Mouse (Mus musculus) hematopoietic stem cell, adult 5-6 weeks (primary cell): ENCODE measurements around the gene Gm42791. TPM values are rescaled to one million over a fixed set of nuclear protein-coding genes. Genes with fewer than 3 reads are reported as not detected.
A peak's percentile ranks its signal among the peaks of the same experiment; 100 is the strongest.

Source experiments
- ATAC-seq, 2 experiments: fragments of 125-278 bp in 1 of 2; replicated peaks in 1 of 2; 2 replicates each; pipeline ENCODE4 v1.8.0; 2016 to 2017; ENCODE audit warnings: inconsistent platforms in 2 of 2, mild to moderate bottlenecking in 2 of 2, moderate number of reproducible peaks in 2 of 2, low read depth in 1 of 2, moderate TSS enrichment in 1 of 2; ENCODE audit not compliant: low FRiP score in 2 of 2, poor library complexity in 2 of 2, severe bottlenecking in 2 of 2, insufficient read depth in 1 of 2, low TSS enrichment in 1 of 2
- total RNA-seq: library from RNA; stranded (forward); fragments of 172-1452, 232-1000 nt; gene quantifications from 2 replicates; pipeline ENCODE4 v1.2.3, GENCODE M21; 2017

Gene Gm42791
- total RNA-seq, 1 experiment from 2014 or later, result 0.30 TPM

DNA sequence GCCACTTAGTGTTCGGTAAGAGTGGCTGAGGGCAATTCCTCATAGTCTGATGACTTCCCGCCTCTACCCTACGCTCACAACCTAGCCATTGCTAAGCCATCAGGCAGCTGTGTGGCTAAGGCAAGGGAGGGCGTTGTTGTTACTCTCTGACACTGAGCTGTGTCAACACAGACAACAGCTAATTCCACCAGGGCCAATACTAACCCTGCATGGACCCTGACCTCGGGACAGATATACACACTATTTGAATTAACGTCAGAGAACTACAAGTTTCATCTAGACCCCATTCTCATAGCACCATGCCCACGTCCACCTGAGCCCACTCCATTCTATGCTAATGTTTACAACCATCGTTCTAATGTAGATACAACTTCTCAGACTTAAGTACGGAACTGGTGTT is 70.9 kb downstream of the Gm42791 start:
- no peak for ATAC-seq

GRCm38 (mm10) chr5:148923408-148923807 is 71.5 kb downstream of the Gm42791 start:
- ATAC-seq, result no peak

GRCm38 (mm10) chr5:148922773-148923172 is 72.2 kb downstream of the Gm42791 start:
- no peak for ATAC-seq

DNA sequence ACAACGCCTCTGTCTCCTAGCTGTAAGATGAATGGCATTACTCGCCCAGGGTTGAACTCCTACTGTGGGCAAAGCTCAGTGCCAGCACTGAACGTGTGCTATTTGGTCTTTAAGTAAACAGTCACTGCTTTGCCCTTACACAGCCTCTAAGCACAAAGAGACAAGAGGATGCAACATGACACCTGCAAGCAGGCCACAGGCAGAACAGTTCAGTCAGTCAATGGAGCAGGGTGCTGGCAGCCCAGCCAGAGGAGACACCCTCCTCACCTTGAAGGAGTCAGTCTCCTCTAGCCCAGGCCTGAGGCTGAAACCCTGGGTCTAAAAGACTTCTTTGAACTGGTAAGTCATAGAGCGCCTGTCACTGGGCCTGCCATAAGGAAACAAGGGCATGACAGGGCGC is 76.9 kb downstream of the Gm42791 start:
- no peak for ATAC-seq

DNA sequence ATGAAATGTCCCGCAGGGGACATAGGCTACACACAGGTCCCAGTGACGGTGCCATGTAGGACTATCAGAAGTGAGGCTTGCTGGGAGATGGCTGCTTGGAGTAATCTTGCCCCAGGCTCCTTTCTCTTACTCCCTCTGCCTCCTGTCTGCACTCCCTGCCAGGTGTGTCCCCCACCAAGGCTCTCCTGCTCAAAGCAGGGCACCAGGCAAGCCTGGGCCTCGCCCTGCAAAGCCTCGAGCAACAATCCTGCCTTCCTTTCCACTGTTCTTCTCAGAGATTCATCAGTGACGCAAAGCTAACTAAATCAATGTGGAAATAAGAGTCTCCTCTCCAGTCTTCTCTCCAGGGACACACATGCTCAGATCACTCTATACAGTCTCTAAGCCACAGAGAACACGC is 78.2 kb downstream of the Gm42791 start:
- no peak for ATAC-seq

GRCm38 (mm10) chr5:148912262-148912661 is 82.7 kb downstream of the Gm42791 start:
- ATAC-seq, result peak; percentile 44 to 59

DNA sequence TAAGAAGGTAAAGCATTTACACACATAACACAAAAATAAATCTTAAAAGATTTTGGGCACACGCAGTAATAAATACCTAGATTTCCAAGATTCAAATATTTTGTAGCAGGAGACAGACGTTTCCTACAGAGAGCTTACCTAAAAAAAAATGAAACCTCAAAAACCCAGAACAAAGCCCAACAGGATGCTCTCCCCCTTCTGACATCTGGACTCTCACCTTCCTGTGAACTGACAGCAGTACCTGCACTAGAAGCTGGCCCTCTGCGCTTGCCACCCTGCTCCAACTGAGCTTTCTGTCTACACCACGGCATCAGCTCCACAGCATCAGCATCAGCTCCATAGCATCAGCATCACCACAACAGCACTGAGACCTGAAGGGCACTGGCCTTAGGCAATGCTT is 84.9 kb downstream of the Gm42791 start:
- ATAC-seq, result peak; percentile 20 to 23; a peak in 2 of 4 replicates

- no peak for ATAC-seq
These were observed 85.5 kb downstream of the Gm42791 start for GRCm38 (mm10) chr5:148909402-148909801.

DNA sequence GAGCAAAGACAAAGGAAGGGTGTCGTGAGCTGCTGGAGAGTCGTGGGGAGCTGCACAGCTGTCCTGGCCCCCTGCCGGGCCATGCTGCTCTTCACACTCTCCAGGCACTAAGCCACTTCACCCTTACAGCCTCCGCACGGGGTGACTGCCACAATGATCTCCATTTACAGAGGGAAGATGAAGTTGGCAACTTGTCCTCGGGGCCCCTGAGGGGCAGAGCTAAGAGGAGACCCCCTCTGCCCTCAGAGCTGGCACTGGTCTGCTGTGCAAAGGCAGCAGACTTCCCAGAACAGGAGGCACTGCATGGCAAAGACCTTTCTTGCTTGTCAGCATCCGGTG is 85.9 kb downstream of the Gm42791 start:
- ATAC-seq, result no peak

DNA sequence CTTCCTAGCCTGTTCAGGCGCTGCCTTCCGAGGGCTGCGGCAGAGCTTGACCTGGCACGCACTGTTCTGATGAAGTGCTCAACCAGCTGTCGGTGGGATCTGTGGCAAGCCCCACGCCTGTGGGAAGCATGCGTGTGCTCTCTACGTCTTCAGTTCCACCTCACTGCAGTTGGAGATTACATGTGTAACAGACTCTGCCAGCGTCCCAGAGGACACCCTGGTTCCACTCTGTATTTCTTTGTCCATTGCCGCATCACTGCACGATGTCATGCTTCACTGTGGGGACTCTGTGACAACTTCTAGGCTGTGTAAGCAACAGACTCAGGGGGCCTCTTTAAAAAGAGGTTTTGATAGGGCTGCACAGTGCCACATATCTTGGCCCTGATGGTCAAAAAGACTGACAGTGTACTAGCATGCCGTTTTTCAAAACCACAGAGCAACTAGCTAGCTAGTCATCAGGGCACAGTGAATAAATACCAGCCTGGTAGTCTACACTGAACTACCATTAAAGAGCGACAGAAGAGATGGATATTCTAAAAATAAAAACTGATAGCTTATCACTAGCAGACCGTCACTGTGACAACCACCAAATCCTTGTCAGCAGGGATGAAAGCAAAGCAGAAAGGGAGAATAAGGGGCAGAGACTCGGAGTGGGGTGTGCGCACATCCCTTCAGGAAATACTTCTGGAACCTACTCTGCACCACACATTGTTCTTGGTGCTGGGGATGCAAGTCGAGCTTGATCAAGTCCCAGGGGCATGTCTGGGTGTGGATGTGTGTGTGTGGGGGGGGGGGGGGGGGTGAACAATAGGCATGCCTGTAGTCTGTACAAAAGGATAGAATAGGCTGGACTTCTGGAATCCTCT is 86.5 kb downstream of the Gm42791 start:
- no peak for ATAC-seq

GRCm38 (mm10) chr5:148906305-148906704 is 88.6 kb downstream of the Gm42791 start:
- ATAC-seq, result no peak

DNA sequence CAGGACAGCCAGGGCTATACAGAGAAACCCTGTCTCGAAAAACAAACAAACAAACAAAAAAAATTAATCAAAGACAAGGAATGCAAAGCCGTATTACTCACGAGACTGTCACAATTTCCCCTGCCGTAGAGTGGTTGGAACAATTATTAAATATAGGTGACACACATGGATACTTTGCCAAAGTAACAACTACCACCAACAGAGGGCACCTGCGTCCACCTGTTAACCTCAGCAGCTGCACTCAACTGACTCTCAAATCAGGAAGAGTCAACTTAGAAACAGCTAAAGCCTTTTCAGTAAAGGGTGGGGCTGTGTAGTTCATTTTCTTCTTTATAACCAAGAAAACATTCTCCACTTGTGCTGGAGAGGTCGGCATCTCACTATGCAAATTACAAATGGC is 90.1 kb downstream of the Gm42791 start:
- ATAC-seq, result peak; percentile 60 to 64

- no peak for ATAC-seq
These were observed 95.6 kb downstream of the Gm42791 start for GRCm38 (mm10) chr5:148899361-148899760.

GRCm38 (mm10) chr5:148897941-148898417 is 97.0 kb downstream of the Gm42791 start:
- peak; percentile 54 to 58 for ATAC-seq

DNA sequence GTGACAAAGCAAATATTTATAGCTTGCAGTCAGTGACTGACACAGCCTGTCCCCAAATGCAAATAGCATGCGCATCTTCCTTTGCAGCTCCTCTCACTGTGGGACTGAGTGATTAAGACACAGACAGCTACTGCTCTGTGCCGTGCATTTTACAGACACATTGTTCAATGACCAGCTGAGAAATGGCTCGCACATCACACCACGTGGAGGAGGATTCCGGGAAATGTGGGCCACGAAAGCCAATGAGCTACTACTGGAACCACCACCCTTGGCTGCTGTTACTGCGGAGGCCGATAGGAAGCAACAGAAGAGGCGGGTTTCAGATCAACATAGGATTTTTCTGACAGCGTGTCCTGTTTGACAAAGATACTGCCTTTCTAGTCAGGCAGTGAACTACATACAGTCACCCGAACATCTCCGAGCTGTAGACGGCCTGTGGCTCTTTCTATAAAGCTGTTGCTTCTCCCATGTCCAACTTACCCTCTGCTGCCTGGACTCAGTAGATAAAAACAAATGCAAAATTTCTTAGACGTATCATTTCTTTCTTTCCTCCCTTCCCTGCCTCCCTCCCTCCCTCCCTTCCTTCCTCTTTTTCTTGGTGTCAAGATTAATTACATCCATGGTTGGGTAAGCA is 97.8 kb downstream of the Gm42791 start:
- ATAC-seq, result peak; percentile 66 to 84

DNA sequence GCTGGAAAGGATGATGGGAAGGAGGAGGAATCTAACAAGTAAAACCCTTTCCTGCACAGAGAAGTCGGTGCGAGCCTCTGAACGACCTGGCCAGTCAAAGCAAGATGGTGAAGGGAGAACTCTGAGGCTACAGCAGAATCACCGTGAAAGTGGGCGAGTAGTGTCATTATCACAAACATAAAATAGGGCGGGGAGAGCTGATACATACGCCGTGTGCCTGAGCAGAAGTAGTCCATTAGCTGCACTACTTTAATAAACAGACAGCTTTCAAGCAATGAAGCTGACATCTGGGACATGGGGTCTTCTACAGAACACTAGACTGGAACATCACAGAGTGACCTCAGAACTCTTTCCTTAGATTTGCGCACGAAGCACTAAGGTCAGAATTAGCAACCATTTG is 98.4 kb downstream of the Gm42791 start:
- ATAC-seq, result no peak

- no peak for ATAC-seq
These were observed 99.1 kb downstream of the Gm42791 start for GRCm38 (mm10) chr5:148895833-148896232.

GRCm38 (mm10) chr5:148895034-148895433 is 99.9 kb downstream of the Gm42791 start:
- no peak for ATAC-seq

GRCm38 (mm10) chr5:148890237-148890636 is 104.7 kb downstream of the Gm42791 start:
- ATAC-seq, result no peak
